Mouse (Mus musculus) telencephalon, adult 2 months (tissue): ENCODE data around the gene Taok3.

ENCODE experiments used
- DNase-seq: peaks from one replicate; pipeline ENCODE4 v3.0.0-alpha.2; 2011; ENCODE audit warnings: low read depth, low spot score

Gene Taok3

GRCm38 (mm10) chr5:117140374-117140773 lies 20.4 kb downstream of the Taok3 start:
- DNase-seq: no peak

GRCm38 (mm10) chr5:117143721-117144135 lies 23.8 kb downstream of the Taok3 start:
- no peak for DNase-seq

- no peak for DNase-seq
Observed at GRCm38 (mm10) chr5:117146165-117146564, 26.2 kb downstream of the Taok3 start.

- peak; percentile 85 for DNase-seq
Observed at GRCm38 (mm10) chr5:117147187-117148095, 27.5 kb downstream of the Taok3 start.

- DNase-seq: no peak
Observed at GRCm38 (mm10) chr5:117149054-117149942, 29.4 kb downstream of the Taok3 start.

GRCm38 (mm10) chr5:117150068-117150467 lies 30.1 kb downstream of the Taok3 start:
- DNase-seq: no peak

- DNase-seq: no peak
Observed at GRCm38 (mm10) chr5:117152944-117153343, 33.0 kb downstream of the Taok3 start.

- DNase-seq: no peak
Observed at GRCm38 (mm10) chr5:117153527-117154091, 33.7 kb downstream of the Taok3 start.

- no peak for DNase-seq
Observed at GRCm38 (mm10) chr5:117158335-117159018, 38.5 kb downstream of the Taok3 start.

GRCm38 (mm10) chr5:117159326-117159725 lies 39.4 kb downstream of the Taok3 start:
- DNase-seq: no peak

GRCm38 (mm10) chr5:117159805-117160291 lies 39.9 kb downstream of the Taok3 start:
- DNase-seq: no peak

GRCm38 (mm10) chr5:117160499-117160898 lies 40.6 kb downstream of the Taok3 start:
- no peak for DNase-seq

GRCm38 (mm10) chr5:117163790-117164189 lies 43.9 kb downstream of the Taok3 start:
- DNase-seq: no peak

- no peak for DNase-seq
Observed at GRCm38 (mm10) chr5:117164516-117164915, 44.6 kb downstream of the Taok3 start.

GRCm38 (mm10) chr5:117164923-117165322 lies 45.0 kb downstream of the Taok3 start:
- DNase-seq: no peak

GRCm38 (mm10) chr5:117165946-117166345 lies 46.0 kb downstream of the Taok3 start:
- no peak for DNase-seq

GRCm38 (mm10) chr5:117166811-117167365 lies 47.0 kb downstream of the Taok3 start:
- no peak for DNase-seq

GRCm38 (mm10) chr5:117168351-117169100 lies 48.6 kb downstream of the Taok3 start:
- DNase-seq: no peak

- no peak for DNase-seq
Observed at GRCm38 (mm10) chr5:117174057-117174456, 54.1 kb downstream of the Taok3 start.

GRCm38 (mm10) chr5:117175896-117176295 lies 56.0 kb downstream of the Taok3 start:
- DNase-seq: no peak
